Mouse (Mus musculus) limb, embryonic 11.5 days (tissue): ENCODE data around the gene Snapc3. TPM values are rescaled to one million over a fixed set of nuclear protein-coding genes. Genes with fewer than 3 reads are reported as not detected.

ENCODE experiments used
- ATAC-seq: fragments of 200-750 bp; cut with Nextera tagmentation; 2 replicates; pipeline ENCODE4 v1.8.0; 2017; ENCODE audit warnings: low read depth; ENCODE audit not compliant: insufficient number of reproducible peaks, low FRiP score, low TSS enrichment
- DNase-seq: peaks from one replicate; pipeline ENCODE4 v3.0.0-alpha.2; 2015; ENCODE audit warnings: low spot score
- H3K27ac ChIP-seq: fragments of 300-500 bp; sonication (generic); replicated peaks from 2 replicates; pipeline ENCODE4 v1.5.1; 2014; ENCODE audit warnings: low read depth, mild to moderate bottlenecking, low read length
- H3K27me3 ChIP-seq: fragments of 300-500 bp; sonication (generic); 2 replicates; pipeline ENCODE4 v1.6.1; 2014; ENCODE audit warnings: mild to moderate bottlenecking, low read length, mixed read lengths; ENCODE audit not compliant: control insufficient read depth, insufficient read depth
- H3K36me3 ChIP-seq: fragments of 300-500 bp; sonication (generic); 2 replicates; pipeline ENCODE4 v1.6.1; 2014; ENCODE audit warnings: mild to moderate bottlenecking, low read length, moderate library complexity, mixed read lengths; ENCODE audit not compliant: control insufficient read depth, insufficient read depth
- H3K4me1 ChIP-seq: fragments of 300-500 bp; sonication (generic); 2 replicates; pipeline ENCODE4 v1.6.1; 2014; ENCODE audit warnings: low read length, mixed read lengths; ENCODE audit not compliant: control insufficient read depth, insufficient read depth
- H3K4me2 ChIP-seq: fragments of 300-500 bp; sonication (generic); 2 replicates; pipeline ENCODE4 v1.6.1; 2014; ENCODE audit warnings: low read depth, mild to moderate bottlenecking, moderate library complexity; ENCODE audit not compliant: severe bottlenecking
- H3K4me3 ChIP-seq: fragments of 300-500 bp; sonication (generic); 2 replicates; pipeline ENCODE4 v1.5.1; 2014; ENCODE audit warnings: low read depth, low read length
- H3K9ac ChIP-seq: fragments of 300-500 bp; sonication (generic); 2 replicates; pipeline ENCODE4 v1.6.1; 2014; ENCODE audit warnings: mild to moderate bottlenecking, low read length
- H3K9me3 ChIP-seq: fragments of 300-500 bp; sonication (generic); 2 replicates; pipeline ENCODE4 v1.6.1; 2016; ENCODE audit warnings: low read length; ENCODE audit not compliant: control insufficient read depth
- WGBS: fragments of 180-500 bp; shearing (Covaris S2); extraction: QIAGEN DNeasy Blood & Tissue Kit; methylation state at CpG from one replicate; pipeline ENCODE4 v1.1.7; 2014; 5-methylcytosine and 5-hydroxymethylcytosine counted together
- polyA plus RNA-seq: library from polyadenylated mRNA; unstranded; fragments of >200 nt; fragmentation: Nextera tagmentation; extraction: Ambion mirVana; gene quantifications from 2 replicates; pipeline ENCODE4 v1.2.1, GENCODE M21; 2014

Snapc3 gene
- polyA plus RNA-seq, 1 experiment from 2014 or later, result 63.6 TPM

DNA sequence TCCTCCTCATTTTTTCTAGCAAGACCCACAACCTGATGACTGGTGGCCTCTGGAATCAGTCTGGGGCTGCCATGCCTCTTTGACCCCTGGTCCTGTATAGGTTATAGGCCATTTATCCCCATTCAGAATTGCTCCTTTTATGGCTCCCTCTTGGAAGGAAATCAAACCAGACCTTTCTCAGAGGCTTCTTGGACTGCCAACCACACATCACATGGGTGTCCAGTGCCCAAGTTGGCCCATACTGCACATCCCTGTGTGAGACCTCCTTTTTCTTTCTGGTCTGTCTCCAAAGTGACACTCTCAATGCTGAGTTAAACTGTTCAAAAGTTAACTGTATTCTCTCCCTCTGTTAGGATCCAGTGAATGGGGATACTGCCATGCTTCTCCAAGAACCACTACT, 32.4 kb upstream of the Snapc3 start:
- DNase-seq (no peak), ATAC-seq (no peak)
- no peaks in the 10 kb centered on the region for H3K4me1 ChIP-seq
- H3K27ac ChIP-seq, result no peak overlapping the region
- H3K4me3 ChIP-seq, result no peak overlapping the region
- no peaks in the 10 kb centered on the region for H3K9me3 ChIP-seq
- no peak overlapping the region for H3K4me2 ChIP-seq
- no peaks in the 10 kb centered on the region for H3K36me3 ChIP-seq
- H3K27me3 ChIP-seq, result no peaks in the 10 kb centered on the region
- H3K9ac ChIP-seq, result no peak overlapping the region

DNA sequence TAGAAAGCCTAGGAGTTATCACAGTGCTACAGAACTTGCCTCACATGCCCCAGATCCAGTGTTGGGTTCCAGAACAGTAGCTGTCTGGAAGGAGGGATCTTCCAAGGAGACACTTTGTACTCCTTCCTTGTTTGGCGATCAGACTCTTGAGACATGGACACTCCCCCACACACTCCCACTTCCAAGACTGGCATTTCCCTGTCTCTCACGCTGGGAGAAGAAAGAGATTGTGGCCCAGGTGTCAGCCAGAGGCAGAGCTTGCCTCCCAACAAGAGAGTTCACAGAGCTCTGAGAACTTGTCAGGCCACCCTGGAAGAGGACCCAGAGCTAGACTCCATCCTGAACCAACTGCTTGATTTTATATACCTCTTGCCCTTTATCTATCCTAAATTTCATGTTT, 27.0 kb upstream of the Snapc3 start:
- DNase-seq (no peak), ATAC-seq (no peak)
- no peaks in the 10 kb centered on the region for H3K36me3 ChIP-seq
- no peak overlapping the region for H3K27ac ChIP-seq
- H3K27me3 ChIP-seq, result no peaks in the 10 kb centered on the region
- H3K9ac ChIP-seq, result no peak overlapping the region
- H3K4me3 ChIP-seq, result no peak overlapping the region
- WGBS, result 43% methylated on average over 2 of the region's 2 CpGs
- no peak overlapping the region for H3K4me2 ChIP-seq
- no peaks in the 10 kb centered on the region for H3K4me1 ChIP-seq
- no peaks in the 10 kb centered on the region for H3K9me3 ChIP-seq

DNA sequence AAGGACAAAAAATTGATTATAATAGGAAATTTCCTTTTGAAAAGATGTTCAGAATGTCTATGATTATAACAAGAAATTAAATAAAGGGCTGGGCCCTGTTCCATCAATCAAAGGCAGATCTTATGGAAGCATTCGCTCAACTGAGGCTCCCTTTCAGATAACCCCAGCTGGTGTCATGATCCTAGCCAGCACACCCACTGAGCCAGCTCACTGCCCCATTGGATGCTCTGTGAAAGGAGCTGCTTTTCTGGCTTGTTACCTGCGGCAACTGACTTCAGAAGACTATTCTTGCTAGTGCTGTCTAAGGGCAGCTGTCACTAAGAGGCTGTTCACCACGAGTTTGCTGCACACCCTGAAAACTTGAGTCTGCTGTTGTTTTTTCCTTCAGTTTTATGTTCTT, 25.6 kb upstream of the Snapc3 start:
- no peak for ATAC-seq
- H3K9me3 ChIP-seq, result no peaks in the 10 kb centered on the region
- no peak overlapping the region for H3K4me3 ChIP-seq
- H3K9ac ChIP-seq, result no peak overlapping the region
- no peaks in the 10 kb centered on the region for H3K4me1 ChIP-seq
- 37% methylated on average over 3 of the region's 3 CpGs for WGBS
- H3K27me3 ChIP-seq, result no peaks in the 10 kb centered on the region
- H3K36me3 ChIP-seq, result no peaks in the 10 kb centered on the region
- H3K27ac ChIP-seq, result no peak overlapping the region
- DNase-seq, result no peak
- no peak overlapping the region for H3K4me2 ChIP-seq

DNA sequence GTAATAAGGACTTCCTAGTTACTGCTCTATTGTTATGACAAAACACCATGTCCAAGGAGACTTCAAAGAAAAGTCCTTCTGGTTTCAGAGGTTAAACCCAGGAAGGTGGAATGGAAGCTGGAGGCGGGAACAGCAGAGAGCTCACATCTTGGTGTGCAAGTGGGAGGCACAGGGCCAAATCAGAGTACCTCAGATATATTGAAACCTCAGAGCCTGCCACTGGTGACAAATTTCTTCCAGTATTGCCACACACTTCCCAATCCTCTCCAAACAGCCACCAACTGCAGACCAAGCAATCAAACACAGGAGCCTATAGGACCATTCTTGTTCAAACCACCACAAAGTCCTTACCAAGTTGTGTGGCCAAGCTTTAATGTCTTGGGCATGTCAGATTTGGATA, 23.8 kb upstream of the Snapc3 start:
- H3K4me2 ChIP-seq, result no peak overlapping the region
- H3K4me1 ChIP-seq, result no peaks in the 10 kb centered on the region
- no peak overlapping the region for H3K27ac ChIP-seq
- no peaks in the 10 kb centered on the region for H3K27me3 ChIP-seq
- no peak for ATAC-seq
- no peaks in the 10 kb centered on the region for H3K36me3 ChIP-seq
- no peak overlapping the region for H3K4me3 ChIP-seq
- no peak for DNase-seq
- 86% methylated on average over 1 of the region's 1 CpGs for WGBS
- H3K9me3 ChIP-seq, result no peaks in the 10 kb centered on the region
- H3K9ac ChIP-seq, result no peak overlapping the region

DNA sequence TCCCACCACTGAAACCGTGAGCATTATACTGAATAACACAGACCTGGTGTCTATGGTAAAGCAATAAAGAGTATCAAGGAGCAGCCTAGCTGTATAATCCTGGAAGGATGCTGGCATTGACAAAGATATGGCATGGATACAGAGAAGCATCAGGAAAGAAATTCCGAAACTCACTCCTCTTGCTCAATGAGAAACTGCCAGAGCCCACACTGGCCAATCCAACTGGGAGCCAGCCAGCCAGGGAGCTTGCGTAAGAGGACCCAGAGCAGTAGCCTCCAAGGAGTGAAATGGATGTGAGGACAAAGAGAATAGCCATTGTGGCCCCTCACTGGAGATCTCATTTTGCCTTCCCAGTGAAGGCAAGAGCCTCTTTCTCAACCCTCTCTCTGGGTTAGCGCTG, 21.2 kb upstream of the Snapc3 start:
- DNase-seq, result no peak
- ATAC-seq, result no peak
- no peaks in the 10 kb centered on the region for H3K4me1 ChIP-seq

DNA sequence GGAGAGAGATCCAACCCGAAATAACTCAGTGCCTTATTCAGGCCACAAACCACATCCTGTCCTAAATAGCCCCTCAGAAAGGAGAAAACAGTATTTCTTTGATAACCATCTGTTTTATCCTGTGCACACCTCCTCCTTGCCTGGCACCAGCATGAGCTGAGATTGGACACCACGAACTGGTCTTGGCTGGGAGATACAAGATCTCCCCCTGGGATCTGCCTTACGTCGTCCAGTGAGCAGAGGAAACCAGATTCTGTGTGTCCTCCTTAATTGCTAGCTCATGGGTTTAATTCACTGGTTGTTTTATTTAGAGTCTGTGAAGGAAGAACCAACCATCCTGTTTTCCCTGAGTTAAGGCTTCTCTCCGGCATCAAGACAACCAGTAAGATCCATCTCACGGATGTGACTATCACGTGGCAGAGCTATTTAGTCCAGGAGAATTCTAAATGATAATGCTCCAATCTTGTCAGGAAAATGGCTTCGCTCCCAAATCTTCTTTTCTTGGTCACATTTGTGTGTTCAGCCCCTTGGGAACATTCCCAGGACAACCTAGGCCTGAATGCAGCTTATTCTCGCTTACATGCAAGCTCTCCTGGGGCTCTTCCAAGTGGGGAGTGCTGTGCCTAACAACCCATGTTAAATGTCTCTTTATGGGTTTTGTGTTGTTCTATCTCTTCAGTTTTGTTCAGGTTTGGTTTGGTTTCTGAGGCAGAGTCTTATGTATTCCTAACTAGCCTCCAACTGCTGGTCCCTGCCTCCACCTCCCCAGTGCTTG, 20.3 kb upstream of the Snapc3 start:
- WGBS, result 79% methylated on average over 9 of the region's 9 CpGs
- Histone ChIP-seq H3K4me3 (no peak overlapping the region), H3K9me3 (no peaks in the 10 kb centered on the region), H3K27me3 (no peaks in the 10 kb centered on the region), H3K4me1 (no peaks in the 10 kb centered on the region), H3K27ac (no peak overlapping the region), H3K9ac (no peak overlapping the region), H3K36me3 (no peaks in the 10 kb centered on the region), H3K4me2 (no peak overlapping the region)
- DNase-seq, result no peak
- ATAC-seq, result no peak

More for the DNA sequence above, 21.2 kb upstream of the Snapc3 start:
- H3K36me3 ChIP-seq, result no peaks in the 10 kb centered on the region
- H3K9ac ChIP-seq, result no peak overlapping the region
- H3K27me3 ChIP-seq, result no peaks in the 10 kb centered on the region
- H3K4me3 ChIP-seq, result no peak overlapping the region
- no peaks in the 10 kb centered on the region for H3K9me3 ChIP-seq
- H3K27ac ChIP-seq, result no peak overlapping the region
- H3K4me2 ChIP-seq, result no peak overlapping the region
- 95% methylated on average over 4 of the region's 4 CpGs for WGBS

DNA sequence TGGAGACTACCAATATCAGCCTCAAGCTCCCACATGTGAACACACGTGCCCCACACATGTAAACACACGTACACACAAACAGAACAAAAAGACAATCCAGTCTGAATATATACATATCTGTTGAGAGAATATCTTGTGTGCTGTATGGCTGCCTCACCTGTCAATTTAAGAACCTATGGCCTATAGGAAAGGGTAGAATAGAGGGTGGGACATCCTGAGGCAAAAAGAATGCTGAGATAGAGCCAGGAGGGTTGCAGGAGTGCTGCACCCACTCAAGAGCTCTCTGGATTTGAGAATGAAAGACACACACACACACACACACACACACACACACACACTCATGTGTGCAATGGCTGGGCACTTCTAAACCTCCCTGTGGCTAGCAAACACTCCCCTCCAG, 19.0 kb upstream of the Snapc3 start:
- WGBS, result 82% methylated on average over 2 of the region's 2 CpGs
- no peak for DNase-seq

DNA sequence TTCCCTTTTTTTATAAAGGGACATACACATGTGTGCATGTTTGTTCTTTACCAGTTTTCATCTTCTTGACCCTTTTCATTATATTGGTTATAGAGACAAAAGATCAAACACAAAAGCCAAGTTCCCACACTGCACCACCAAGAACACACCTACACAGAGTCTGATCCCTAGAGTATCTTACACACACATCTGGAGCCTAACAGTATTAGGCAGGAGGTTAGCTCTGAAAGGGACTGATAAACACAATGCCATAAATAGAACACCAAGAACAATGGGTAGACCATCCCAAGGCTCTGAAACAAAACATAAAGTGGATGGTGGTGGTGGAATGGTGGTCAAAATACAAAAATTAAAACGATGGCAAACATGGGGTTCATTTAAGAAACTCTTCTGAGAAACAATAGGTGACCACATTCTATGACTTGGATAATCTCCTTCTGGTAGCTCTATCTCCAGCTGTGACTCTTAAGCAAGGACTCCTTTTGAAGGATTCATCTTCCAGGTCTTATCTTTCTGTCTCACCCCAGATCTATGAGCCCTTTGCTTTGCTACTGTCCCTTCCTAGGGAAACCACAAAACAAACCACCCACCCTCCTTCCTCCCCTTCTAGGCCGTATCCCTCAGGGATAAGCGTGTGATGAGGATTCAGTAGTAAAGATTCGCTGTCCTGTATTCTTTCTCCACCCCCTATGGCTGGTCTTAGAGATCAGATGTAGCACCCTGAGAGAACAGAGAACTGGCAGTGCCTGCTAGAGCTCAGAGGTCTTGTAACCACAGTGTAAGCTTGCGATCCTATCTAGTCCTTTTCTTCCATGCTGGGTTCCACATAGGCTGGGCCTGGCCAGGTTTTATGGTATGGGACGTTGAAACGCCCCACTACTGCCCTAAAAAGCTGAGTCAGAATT, 16.6 kb upstream of the Snapc3 start:
- Histone ChIP-seq H3K4me3 (no peak overlapping the region), H3K9me3 (no peaks in the 10 kb centered on the region), H3K27me3 (no peaks in the 10 kb centered on the region), H3K4me1 (no peaks in the 10 kb centered on the region), H3K36me3 (no peaks in the 10 kb centered on the region), H3K27ac (no peak overlapping the region), H3K9ac (no peak overlapping the region), H3K4me2 (no peak overlapping the region)
- WGBS, result 86% methylated on average over 7 of the region's 7 CpGs
- DNase-seq (no peak), ATAC-seq (no peak)

More for the DNA sequence above, 19.0 kb upstream of the Snapc3 start:
- H3K9me3 ChIP-seq, result no peaks in the 10 kb centered on the region
- no peak overlapping the region for H3K4me3 ChIP-seq
- H3K27ac ChIP-seq, result no peak overlapping the region
- H3K4me1 ChIP-seq, result no peaks in the 10 kb centered on the region
- no peak for ATAC-seq
- no peaks in the 10 kb centered on the region for H3K36me3 ChIP-seq
- H3K27me3 ChIP-seq, result no peaks in the 10 kb centered on the region
- no peak overlapping the region for H3K9ac ChIP-seq
- H3K4me2 ChIP-seq, result no peak overlapping the region
